Mouse (Mus musculus): ENCODE results near the gene S100a7a.

DNA sequence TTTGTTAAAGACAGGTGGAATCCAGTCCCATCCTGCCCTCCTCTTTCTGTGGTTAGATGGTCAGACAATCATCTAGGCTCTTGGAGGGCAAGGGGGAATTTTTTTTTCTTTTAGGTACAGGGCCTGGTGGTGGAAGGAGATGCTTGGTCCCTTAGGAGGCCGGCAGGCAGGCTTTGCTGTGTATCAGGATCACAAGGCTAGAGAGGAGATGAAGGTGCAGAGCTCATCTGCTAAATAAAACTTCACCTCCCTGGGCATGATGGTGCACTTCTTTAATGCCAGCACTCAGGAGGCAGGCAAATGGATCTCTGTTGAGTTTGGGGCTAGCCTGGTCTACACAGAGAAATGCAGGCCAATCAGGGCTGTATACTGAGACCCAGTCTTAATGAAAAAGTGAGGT lies 37.9 kb upstream of the S100a7a start:
- TF ChIP-seq CTCF (IDR thresholded peaks at IDR 0.05; ENCODE audit: control insufficient read depth, insufficient read depth, low read length) (no peak), POLR2A (IDR thresholded peaks at IDR 0.05; ENCODE audit: borderline replicate concordance, control insufficient read depth, low read depth, low read length) (no peak)

Measured in bone marrow, adult 2 months (tissue).